Mouse (Mus musculus) neural tube, embryonic 15.5 days (tissue): ENCODE data around the gene Ppp3cb. TPM values are rescaled to one million over a fixed set of nuclear protein-coding genes. Genes with fewer than 3 reads are reported as not detected.

Experiments used
- ATAC-seq: fragments of 200-750 bp; cut with Nextera tagmentation; 2 replicates; pipeline ENCODE4 v1.8.0; 2017; ENCODE audit warnings: mild to moderate bottlenecking, moderate TSS enrichment, moderate library complexity; ENCODE audit not compliant: low FRiP score
- H3K27ac ChIP-seq: fragments of 300-500 bp; sonication (generic); replicated peaks from 2 replicates; pipeline ENCODE4 v1.5.1; 2015; ENCODE audit warnings: mild to moderate bottlenecking, inconsistent platforms
- H3K27me3 ChIP-seq: fragments of 300-500 bp; sonication (generic); replicated peaks from 2 replicates; pipeline ENCODE4 v1.6.1; 2015; ENCODE audit warnings: inconsistent platforms
- H3K36me3 ChIP-seq: fragments of 300-500 bp; sonication (generic); 2 replicates; pipeline ENCODE4 v1.6.1; 2015; ENCODE audit warnings: inconsistent platforms
- H3K4me1 ChIP-seq: fragments of 300-500 bp; sonication (generic); 2 replicates; pipeline ENCODE4 v1.6.1; 2015; ENCODE audit warnings: inconsistent platforms
- H3K4me2 ChIP-seq: fragments of 300-500 bp; sonication (generic); 2 replicates; pipeline ENCODE4 v1.6.1; 2015; ENCODE audit warnings: inconsistent platforms, mild to moderate bottlenecking, moderate library complexity
- H3K4me3 ChIP-seq: fragments of 300-500 bp; sonication (generic); replicated peaks from 2 replicates; pipeline ENCODE4 v1.5.1; 2015; ENCODE audit warnings: mild to moderate bottlenecking, inconsistent platforms
- H3K9ac ChIP-seq: fragments of 300-500 bp; sonication (generic); replicated peaks from 2 replicates; pipeline ENCODE4 v1.6.1; 2015; ENCODE audit warnings: mild to moderate bottlenecking, inconsistent platforms
- H3K9me3 ChIP-seq: fragments of 300-500 bp; sonication (generic); replicated peaks from 2 replicates; pipeline ENCODE4 v1.6.1; 2016; ENCODE audit warnings: inconsistent platforms
- WGBS: fragments of 180-500 bp; shearing (Covaris S2); methylation state at CpG from one replicate; pipeline ENCODE4 v1.1.7; 2015; ENCODE audit warnings: mixed read lengths; 5-methylcytosine and 5-hydroxymethylcytosine counted together
- polyA plus RNA-seq: library from polyadenylated mRNA; unstranded; fragments of >200 nt; fragmentation: Nextera tagmentation; extraction: Ambion mirVana; gene quantifications from 2 replicates; pipeline ENCODE4 v1.2.1, GENCODE M21; 2015

Gene Ppp3cb
- polyA plus RNA-seq, 1 experiment from 2014 or later: 89.5 TPM

DNA sequence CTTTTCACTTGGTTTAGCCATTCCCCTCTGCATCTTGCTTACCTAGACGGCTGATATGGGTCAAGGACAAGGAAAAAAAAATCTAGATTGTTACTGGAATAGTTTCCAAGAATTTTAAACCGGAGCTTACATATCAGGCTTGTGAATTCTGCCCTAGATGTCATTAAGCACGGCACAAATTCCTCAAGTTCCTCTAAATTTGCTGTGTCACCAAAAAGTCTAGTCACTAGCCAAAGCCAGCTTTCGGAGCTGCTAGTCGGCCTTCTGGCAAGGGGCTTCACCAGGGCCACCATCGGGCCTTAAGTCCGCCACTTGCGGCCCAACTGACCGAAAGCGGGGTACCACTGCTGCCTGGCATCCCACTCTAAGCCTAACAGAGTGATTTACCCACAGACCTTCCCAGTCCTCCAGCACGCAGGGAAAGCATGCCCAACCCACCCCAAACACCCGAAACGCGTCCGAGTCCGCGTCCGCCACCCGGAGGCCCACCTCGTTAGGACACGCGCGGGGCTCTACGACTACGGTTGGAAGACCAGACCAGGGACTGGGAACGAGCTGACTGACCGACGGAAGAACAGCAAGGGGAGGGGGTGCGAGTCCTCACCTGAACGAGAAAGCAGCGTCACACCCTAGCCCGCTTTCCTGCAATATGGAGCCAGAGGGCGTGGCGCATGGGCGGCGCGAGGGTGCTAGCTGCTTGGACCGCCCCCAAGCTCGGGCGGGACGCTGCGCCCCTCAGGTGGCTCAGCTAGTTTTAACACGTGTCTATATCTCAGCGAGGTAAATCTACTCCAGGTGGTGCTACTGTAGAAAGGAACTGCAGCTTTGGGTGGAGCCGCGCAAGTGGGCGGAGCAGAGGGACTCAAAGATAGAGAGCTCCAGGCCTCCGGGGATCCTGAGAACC is 66.8 kb downstream of the Ppp3cb start, which contains the start of gene Anxa7:
TSS of gene Anxa7 (minus strand) at position 843 of the 904 bp plus-strand sequence.
- peak; percentile 84 for ATAC-seq
- Histone ChIP-seq H3K9ac (peak within 1 kb of the TSS; percentile 48), H3K4me3 (peak within 1 kb of the TSS; percentile 61), H3K9me3 (no peaks in the 10 kb centered on the region), H3K27me3 (no peaks in the 10 kb centered on the region), H3K4me2 (peak within 1 kb of the TSS; percentile 90), H3K27ac (no peak within 1 kb of the TSS), H3K4me1 (peaks cover 9% of the 10 kb centered on the region), H3K36me3 (peaks cover 9% of the 10 kb centered on the region; the same call in 1 of the 2 replicates)
- 1% methylated on average over 48 of the region's 48 CpGs for WGBS

DNA sequence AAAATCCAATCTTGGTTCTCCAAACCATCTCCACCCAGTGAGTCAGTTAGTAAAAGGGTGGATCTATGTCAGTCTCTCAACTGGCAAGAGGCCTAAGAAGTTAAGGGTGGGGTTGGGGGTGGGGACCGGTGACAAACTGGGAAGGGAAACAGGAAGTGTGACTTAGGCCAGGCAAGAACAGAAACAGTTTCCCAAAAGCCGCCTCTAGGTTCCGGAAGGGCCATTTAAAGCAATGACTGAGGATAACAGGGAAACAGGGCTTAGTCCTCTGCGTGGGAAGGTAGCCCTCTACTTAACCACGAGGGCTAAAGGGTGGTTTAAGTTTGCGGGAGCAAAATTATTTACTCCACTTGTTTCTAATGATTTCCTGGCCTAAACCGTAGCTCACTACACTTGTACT is 67.6 kb downstream of the Ppp3cb start:
- peak overlapping the region; percentile 48 for H3K9ac ChIP-seq
- H3K4me2 ChIP-seq: peak overlapping the region; percentile 90
- 22% methylated on average over 7 of the region's 7 CpGs for WGBS
- H3K4me3 ChIP-seq: peak overlapping the region; percentile 61
- H3K27ac ChIP-seq: no peak overlapping the region
- no peaks in the 10 kb centered on the region for H3K9me3 ChIP-seq
- ATAC-seq: 0 out of 2 replicates have a peak, but pooled peaks have one; percentile 6
- no peaks in the 10 kb centered on the region for H3K27me3 ChIP-seq
- H3K4me1 ChIP-seq: peaks cover 9% of the 10 kb centered on the region
- peaks cover 2% of the 10 kb centered on the region; the same call in 1 of the 2 replicates for H3K36me3 ChIP-seq

DNA sequence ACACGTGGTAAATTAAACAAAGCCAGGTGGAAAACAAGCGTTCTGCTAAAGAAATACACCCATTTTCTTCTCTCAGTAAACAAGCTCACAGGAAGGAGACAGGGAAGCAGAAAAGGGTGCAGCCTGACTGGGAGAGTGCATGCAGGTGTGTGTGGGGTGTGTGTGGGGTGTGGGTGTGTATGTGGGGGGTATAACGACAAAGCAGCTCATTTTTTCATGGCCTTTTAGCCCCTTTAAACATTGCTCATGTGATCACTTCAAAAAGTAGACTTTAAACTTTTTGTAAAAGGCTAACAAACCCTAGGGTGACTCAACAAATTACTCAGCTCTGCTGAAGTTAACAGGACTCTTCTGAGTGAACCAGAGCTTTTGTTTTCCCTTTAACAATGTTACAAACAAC is 68.0 kb downstream of the Ppp3cb start:
- Histone ChIP-seq H3K9ac (no peak overlapping the region), H3K4me2 (peak overlapping the region; percentile 90), H3K4me3 (peak overlapping the region; percentile 61; the same call in 1 of the 2 replicates), H3K27ac (no peak overlapping the region), H3K36me3 (no peaks in the 10 kb centered on the region), H3K9me3 (no peaks in the 10 kb centered on the region), H3K27me3 (no peaks in the 10 kb centered on the region), H3K4me1 (peaks cover 9% of the 10 kb centered on the region)
- 54% methylated on average over 3 of the region's 3 CpGs for WGBS
- ATAC-seq: no peak

DNA sequence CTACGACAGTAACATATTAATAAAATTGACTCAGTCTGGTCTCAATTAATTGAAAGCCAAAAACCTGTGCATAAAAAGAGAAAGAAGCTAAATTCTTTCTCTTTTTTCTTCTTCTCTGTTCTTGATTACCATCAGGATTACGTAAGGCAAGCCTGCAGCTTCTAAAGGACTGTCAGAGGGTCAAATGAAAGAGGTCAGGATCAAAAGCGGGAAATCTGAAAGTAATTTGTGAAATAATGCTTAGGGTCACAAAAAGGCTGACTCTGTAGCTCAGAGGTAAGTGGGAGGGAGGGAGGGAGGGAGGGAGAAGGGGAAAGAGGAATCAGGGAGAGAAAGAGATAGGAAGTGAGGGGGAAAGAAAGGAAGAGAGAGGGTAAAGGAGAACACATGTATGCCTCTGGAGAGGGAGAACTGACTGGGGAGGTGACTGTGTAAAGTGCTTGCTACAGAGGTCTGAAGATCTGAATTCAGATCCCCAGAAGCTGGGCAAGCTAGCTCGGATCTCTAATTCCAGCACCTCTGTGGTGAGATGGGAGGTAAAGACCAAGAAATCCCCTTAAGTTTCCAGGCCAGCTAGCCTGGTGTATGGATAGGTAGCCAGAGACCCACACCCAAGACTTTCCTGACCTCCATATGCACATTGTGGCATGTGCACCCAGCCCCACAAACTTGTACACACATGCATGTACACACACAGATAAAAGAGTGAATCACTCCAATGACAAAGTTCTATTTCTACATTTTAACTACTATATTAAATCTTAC is 68.9 kb downstream of the Ppp3cb start:
- Histone ChIP-seq H3K27ac (no peak overlapping the region), H3K36me3 (no peaks in the 10 kb centered on the region), H3K4me2 (no peak overlapping the region), H3K4me1 (peaks cover 9% of the 10 kb centered on the region), H3K9me3 (no peaks in the 10 kb centered on the region), H3K9ac (no peak overlapping the region), H3K27me3 (no peaks in the 10 kb centered on the region), H3K4me3 (no peak overlapping the region)
- 59% methylated on average over 4 of the region's 4 CpGs for WGBS
- no peak for ATAC-seq

DNA sequence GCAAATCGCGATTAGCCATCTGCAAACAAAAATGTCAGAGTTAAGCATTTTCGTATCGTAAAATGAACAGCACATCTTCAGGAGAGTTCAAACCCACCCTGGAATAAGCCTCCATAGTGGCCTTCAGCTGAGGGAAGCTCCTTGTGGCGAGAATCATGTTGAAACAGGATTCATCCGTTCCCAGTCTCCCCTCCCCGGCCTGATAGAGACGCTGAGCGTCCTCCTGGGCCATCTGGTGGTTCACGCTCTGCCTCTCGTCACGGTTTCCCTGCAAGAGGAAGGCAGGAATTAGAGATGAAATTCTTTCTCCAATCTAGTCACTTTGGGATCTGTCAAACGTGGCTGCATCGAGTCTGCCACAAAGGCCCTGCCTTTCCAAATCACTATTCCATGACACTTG is 86.2 kb downstream of the Ppp3cb start:
- Histone ChIP-seq H3K4me1 (no peaks in the 10 kb centered on the region), H3K27me3 (no peaks in the 10 kb centered on the region), H3K4me3 (no peak overlapping the region), H3K27ac (no peak overlapping the region), H3K9me3 (no peaks in the 10 kb centered on the region), H3K36me3 (peaks cover 50% of the 10 kb centered on the region), H3K9ac (no peak overlapping the region), H3K4me2 (no peak overlapping the region)
- 82% methylated on average over 14 of the region's 14 CpGs for WGBS
- no peak for ATAC-seq

DNA sequence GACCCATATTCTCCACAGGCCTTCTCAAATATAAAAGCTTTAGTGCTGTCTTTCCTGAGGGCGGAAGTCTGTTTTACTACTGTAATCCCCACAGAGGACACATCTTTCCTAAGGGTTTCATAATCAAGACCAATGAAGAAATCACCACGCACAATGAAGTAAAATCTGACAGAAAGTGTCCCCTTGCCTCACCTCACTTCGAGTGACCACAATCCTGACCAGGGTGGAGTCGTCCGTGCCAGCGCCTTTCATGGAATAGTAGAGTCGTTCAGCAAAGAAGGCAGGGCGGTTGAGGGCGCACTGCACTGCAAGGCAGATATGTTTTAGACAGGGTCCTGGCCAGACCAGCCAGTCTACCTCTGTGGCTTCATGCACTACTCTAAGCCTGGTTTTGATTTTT is 88.0 kb downstream of the Ppp3cb start:
- Histone ChIP-seq H3K27me3 (no peaks in the 10 kb centered on the region), H3K36me3 (peaks cover 38% of the 10 kb centered on the region), H3K9me3 (no peaks in the 10 kb centered on the region), H3K27ac (no peak overlapping the region), H3K9ac (no peak overlapping the region), H3K4me2 (no peak overlapping the region), H3K4me3 (no peak overlapping the region), H3K4me1 (no peaks in the 10 kb centered on the region)
- ATAC-seq: no peak
- 93% methylated on average over 9 of the region's 9 CpGs for WGBS

DNA sequence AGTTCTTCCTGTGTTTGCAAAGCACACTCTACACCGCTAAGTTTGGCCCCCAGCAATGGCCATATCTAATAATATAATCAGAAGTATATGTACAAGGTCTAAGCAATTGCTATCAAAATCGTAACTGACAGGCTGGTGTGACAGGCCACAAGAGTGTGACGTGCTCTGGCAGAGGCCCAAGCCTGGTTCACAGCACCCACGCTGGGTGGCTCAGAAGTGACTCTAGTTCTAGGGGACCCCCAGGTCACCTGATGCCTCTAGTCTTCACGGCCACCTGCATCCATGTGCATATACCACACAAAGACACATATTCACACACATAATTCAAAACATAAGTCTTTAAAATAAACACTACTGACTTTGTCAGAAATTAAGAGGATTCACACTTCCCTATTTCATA is 93.4 kb downstream of the Ppp3cb start:
- Histone ChIP-seq H3K4me2 (no peak overlapping the region), H3K36me3 (0 out of 2 replicates have a peak, but pooled peaks cover 8% of the 10 kb centered on the region), H3K9me3 (no peaks in the 10 kb centered on the region), H3K27me3 (no peaks in the 10 kb centered on the region), H3K9ac (no peak overlapping the region), H3K4me3 (no peak overlapping the region), H3K4me1 (peaks cover 9% of the 10 kb centered on the region), H3K27ac (no peak overlapping the region)
- ATAC-seq: no peak
- WGBS: 97% methylated on average over 5 of the region's 5 CpGs

DNA sequence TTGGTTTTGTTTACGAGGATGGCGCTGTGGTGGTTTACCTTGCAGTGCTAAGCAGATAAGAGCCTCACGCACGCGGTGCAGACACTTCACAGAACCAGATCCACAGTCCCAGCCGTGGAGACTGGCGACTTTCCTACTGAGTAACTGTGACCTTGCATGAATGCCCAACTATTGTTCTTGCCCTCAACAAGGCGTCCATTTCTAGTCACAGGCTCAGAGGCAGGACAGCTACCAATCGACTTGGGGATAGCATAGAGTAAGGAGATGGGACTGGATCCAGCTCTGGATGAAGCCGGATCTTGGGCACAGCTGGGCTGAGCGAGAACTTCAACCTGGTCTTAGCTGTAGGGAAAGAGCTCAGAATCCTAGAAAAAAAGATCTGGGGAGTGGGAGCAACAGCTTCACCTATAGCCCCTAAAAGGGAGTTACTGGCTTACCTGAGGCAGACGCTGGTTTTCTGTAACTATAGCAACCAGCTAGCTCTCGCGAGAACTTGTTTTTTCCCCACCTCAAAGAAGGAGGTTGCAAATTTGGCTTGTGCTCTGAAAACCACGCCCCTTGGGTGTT is 94.5 kb downstream of the Ppp3cb start, which contains the start of gene Cfap70:
TSS of gene Cfap70 (minus strand) at position 462 of the 567 bp plus-strand sequence.
- Histone ChIP-seq H3K4me1 (peaks cover 9% of the 10 kb centered on the region), H3K9ac (peak within 1 kb of the TSS; percentile 44), H3K9me3 (no peaks in the 10 kb centered on the region), H3K4me3 (peak within 1 kb of the TSS; percentile 43), H3K27ac (0 out of 2 replicates have a peak within 1 kb of the TSS, but pooled peaks have one; percentile 23), H3K4me2 (peak within 1 kb of the TSS; percentile 83), H3K27me3 (no peaks in the 10 kb centered on the region), H3K36me3 (0 out of 2 replicates have a peak, but pooled peaks cover 6% of the 10 kb centered on the region)
- WGBS: 7% methylated on average over 15 of the region's 15 CpGs
- peak; percentile 90 for ATAC-seq

DNA sequence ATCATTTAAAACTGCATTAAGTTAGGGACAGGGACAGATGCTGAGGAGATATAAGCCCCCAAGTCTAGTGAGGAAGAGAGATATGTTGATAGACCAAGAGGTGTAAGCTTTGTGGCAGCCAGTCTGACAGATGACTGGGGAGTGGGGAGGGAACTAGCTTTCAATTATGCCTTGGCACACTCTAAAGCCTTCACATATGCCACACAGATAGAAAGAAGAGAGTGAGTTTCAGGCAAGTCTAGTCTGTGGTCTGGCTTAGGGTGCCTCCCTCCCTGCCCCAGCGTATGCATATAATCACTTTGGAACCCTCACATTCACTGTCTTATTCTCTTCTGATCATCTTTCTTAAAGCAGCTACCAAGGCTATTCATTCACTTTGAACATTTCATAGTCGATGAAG is 95.1 kb downstream of the Ppp3cb start:
- H3K9ac ChIP-seq: peak overlapping the region; percentile 44
- no peaks in the 10 kb centered on the region for H3K9me3 ChIP-seq
- H3K4me1 ChIP-seq: peaks cover 9% of the 10 kb centered on the region
- H3K36me3 ChIP-seq: 0 out of 2 replicates have a peak, but pooled peaks cover 5% of the 10 kb centered on the region
- ATAC-seq: 0 out of 2 replicates have a peak, but pooled peaks have one; percentile 35
- H3K4me3 ChIP-seq: peak overlapping the region; percentile 43
- no peak overlapping the region for H3K27ac ChIP-seq
- WGBS: 19% methylated on average over 2 of the region's 2 CpGs
- no peaks in the 10 kb centered on the region for H3K27me3 ChIP-seq
- peak overlapping the region; percentile 83 for H3K4me2 ChIP-seq
